Comparison of ENCODE assay signal across 30 mouse cellular contexts in genomic region chr12:68139831-68140230, GRCm38 (mm10).
"Had no signal": no experiment of that assay in that cellular context is flagged by ENCODE, and none has a peak within 500 bp of the region (broad histone marks: within the 10 kb centered on the region; RNA-seq: fewer than 3 reads in every experiment).

No protein-coding gene starts in this region.

- H3K27ac ChIP-seq: heart, embryonic 10.5 days; heart, embryonic 13.5 days; heart, embryonic 15.5 days; hindbrain, embryonic 10.5 days; hindbrain, embryonic 12.5 days; hindbrain, embryonic 13.5 days; hindbrain, embryonic 14.5 days; hindbrain, embryonic 15.5 days; hindbrain, postnatal 0 days; intestine, embryonic 15.5 days; kidney, embryonic 15.5 days; kidney, postnatal 0 days; layer of hippocampus, adult 2 months; left cerebral cortex, adult 2 months had no signal

- H3K36me3 ChIP-seq: heart, embryonic 10.5 days; heart, embryonic 12.5 days; heart, embryonic 13.5 days; heart, embryonic 15.5 days; hindbrain, embryonic 10.5 days; hindbrain, embryonic 12.5 days; hindbrain, embryonic 13.5 days; hindbrain, embryonic 15.5 days; intestine, embryonic 15.5 days; kidney, embryonic 15.5 days had no signal

- H3K4me1 ChIP-seq: heart, embryonic 10.5 days; heart, embryonic 12.5 days; heart, embryonic 13.5 days; heart, embryonic 15.5 days; hindbrain, embryonic 10.5 days; hindbrain, embryonic 12.5 days; hindbrain, embryonic 13.5 days; hindbrain, embryonic 15.5 days; intestine, embryonic 15.5 days; kidney, embryonic 15.5 days had no signal

- ATAC-seq: hindbrain, embryonic 16.5 days; hindbrain, postnatal 0 days; inflammation-experienced regulatory T-cells, adult 6 months; intestine, embryonic 15.5 days; intestine, embryonic 16.5 days; intestine, postnatal 0 days had no signal

- H3K27me3 ChIP-seq: heart, embryonic 12.5 days; heart, embryonic 13.5 days; heart, embryonic 15.5 days; hindbrain, embryonic 12.5 days; hindbrain, embryonic 13.5 days; hindbrain, embryonic 15.5 days; intestine, embryonic 15.5 days; kidney, embryonic 15.5 days had no signal

- H3K4me3 ChIP-seq: heart, embryonic 10.5 days; heart, embryonic 12.5 days; heart, embryonic 13.5 days; heart, embryonic 15.5 days; hindbrain, embryonic 10.5 days; hindbrain, embryonic 12.5 days; hindbrain, embryonic 13.5 days; hindbrain, embryonic 15.5 days; intestine, embryonic 15.5 days; kidney, embryonic 15.5 days; layer of hippocampus, adult 2 months; left cerebral cortex, adult 2 months had no signal

- DNase-seq: heart, postnatal 10 days; heart, postnatal 14 days; heart, postnatal 36 days; heart, postnatal 4 days; kidney, postnatal 10 days; kidney, postnatal 14 days; kidney, postnatal 25 days; kidney, postnatal 36 days; kidney, postnatal 4 days; layer of hippocampus, adult 9-11 months; layer of hippocampus, postnatal 36 days had no signal
